Mouse (Mus musculus): Measurements from ENCODE around the gene Oxct1. TPM values are rescaled to one million over a fixed set of nuclear protein-coding genes. Genes with fewer than 3 reads are reported as not detected.

The Oxct1 gene
- polyA plus RNA-seq, 1 experiment, result 40.4 TPM

GRCm38 (mm10) chr15:4027671-4028410 lies 1.7 kb downstream of the Oxct1 start:
- Histone ChIP-seq H3K36me3 (ENCODE audit: control insufficient read depth, insufficient read depth) (no peaks in the 10 kb centered on the region), H3K4me3 (peak overlapping the region; percentile 45), H3K27me3 (ENCODE audit: control insufficient read depth, insufficient read depth, insufficient read length) (no peaks in the 10 kb centered on the region), H3K4me2 (ENCODE audit: low read depth) (peak overlapping the region; percentile 99), H3K79me2 (ENCODE audit: control insufficient read depth, insufficient read depth) (peaks cover 9% of the 10 kb centered on the region), H3ac (ENCODE audit: control insufficient read depth, insufficient read length) (peak overlapping the region; percentile 44)
- TF ChIP-seq E2F4 (IDR thresholded peaks at IDR 0.05; ENCODE audit: insufficient read depth) (no peak), SRF (IDR thresholded peaks at IDR 0.05; ENCODE audit: control insufficient read depth, insufficient read length, low read depth) (no peak), MAX (IDR thresholded peaks at IDR 0.05; ENCODE audit: low read depth) (no peak), CEBPB (IDR thresholded peaks at IDR 0.05; ENCODE audit: insufficient read depth, poor library complexity, severe bottlenecking) (no peak), TCF3 (IDR thresholded peaks at IDR 0.05; ENCODE audit: insufficient read length, low read depth) (no peak), REST (IDR thresholded peaks at IDR 0.05; ENCODE audit: insufficient read depth, insufficient read length) (no peak), MYOD1 (IDR thresholded peaks at IDR 0.05; ENCODE audit: control insufficient read depth in 1 of 3, insufficient read length in 2 of 3, low read depth in 2 of 3) (no peak), MYOG (IDR thresholded peaks at IDR 0.05; ENCODE audit: control insufficient read depth in 1 of 3, insufficient read depth in 1 of 3, insufficient read length in 2 of 3, low read depth in 2 of 3) (no peak), TCF12 (IDR thresholded peaks at IDR 0.05; ENCODE audit: insufficient read depth, poor library complexity, severe bottlenecking) (no peak), POLR2AphosphoS2 (IDR thresholded peaks at IDR 0.05; ENCODE audit: insufficient read length, low read depth) (no peak)

- H3K27me3 ChIP-seq (ENCODE audit: control insufficient read depth, insufficient read depth, insufficient read length), result no peaks in the 10 kb centered on the region
- peaks cover 9% of the 10 kb centered on the region for H3K79me2 ChIP-seq (ENCODE audit: control insufficient read depth, insufficient read depth)
- H3K4me2 ChIP-seq (ENCODE audit: low read depth), result peak overlapping the region; percentile 99
- no peak overlapping the region for H3ac ChIP-seq (ENCODE audit: control insufficient read depth, insufficient read length)
- no peak for TF ChIP-seq SRF (IDR thresholded peaks at IDR 0.05; ENCODE audit: control insufficient read depth, insufficient read length, low read depth)
- TF ChIP-seq POLR2AphosphoS2 (IDR thresholded peaks at IDR 0.05; ENCODE audit: insufficient read length, low read depth), result no peak
- no peak for TF ChIP-seq E2F4 (IDR thresholded peaks at IDR 0.05; ENCODE audit: insufficient read depth)
- no peak for TF ChIP-seq TCF3 (IDR thresholded peaks at IDR 0.05; ENCODE audit: insufficient read length, low read depth)
- TF ChIP-seq MYOG (IDR thresholded peaks at IDR 0.05; ENCODE audit: control insufficient read depth in 1 of 3, insufficient read depth in 1 of 3, insufficient read length in 2 of 3, low read depth in 2 of 3), result no peak
- TF ChIP-seq POLR2A (IDR thresholded peaks at IDR 0.05; ENCODE audit: insufficient read length, low read depth), result no peak
- no peak for TF ChIP-seq CEBPB (IDR thresholded peaks at IDR 0.05; ENCODE audit: insufficient read depth, poor library complexity, severe bottlenecking)
- no peak for TF ChIP-seq REST (IDR thresholded peaks at IDR 0.05; ENCODE audit: insufficient read depth, insufficient read length)
- TF ChIP-seq MYOD1 (IDR thresholded peaks at IDR 0.05; ENCODE audit: control insufficient read depth in 1 of 3, insufficient read length in 2 of 3, low read depth in 2 of 3), result no peak
- TF ChIP-seq MAX (IDR thresholded peaks at IDR 0.05; ENCODE audit: low read depth), result no peak
- no peak for TF ChIP-seq TCF12 (IDR thresholded peaks at IDR 0.05; ENCODE audit: insufficient read depth, poor library complexity, severe bottlenecking)
- no peak for TF ChIP-seq USF1 (IDR thresholded peaks at IDR 0.05; ENCODE audit: low read depth)
- peak overlapping the region; percentile 45 for H3K4me3 ChIP-seq
- H3K36me3 ChIP-seq (ENCODE audit: control insufficient read depth, insufficient read depth), result no peaks in the 10 kb centered on the region
Observed at GRCm38 (mm10) chr15:4028411-4028700, 2.2 kb downstream of the Oxct1 start.

GRCm38 (mm10) chr15:4028960-4029359 lies 2.8 kb downstream of the Oxct1 start:
- H3K4me3 ChIP-seq, result no peak overlapping the region
- H3K4me2 ChIP-seq (ENCODE audit: low read depth), result no peak overlapping the region
- no peaks in the 10 kb centered on the region for H3K36me3 ChIP-seq (ENCODE audit: control insufficient read depth, insufficient read depth)
- TF ChIP-seq MYOD1 (IDR thresholded peaks at IDR 0.05; ENCODE audit: control insufficient read depth in 1 of 3, insufficient read length in 2 of 3, low read depth in 2 of 3), result no peak
- no peak for TF ChIP-seq POLR2A (IDR thresholded peaks at IDR 0.05; ENCODE audit: insufficient read length, low read depth)
- TF ChIP-seq POLR2AphosphoS2 (IDR thresholded peaks at IDR 0.05; ENCODE audit: insufficient read length, low read depth), result no peak
- no peak for TF ChIP-seq REST (IDR thresholded peaks at IDR 0.05; ENCODE audit: insufficient read depth, insufficient read length)
- no peak for TF ChIP-seq SRF (IDR thresholded peaks at IDR 0.05; ENCODE audit: control insufficient read depth, insufficient read length, low read depth)
- no peak for TF ChIP-seq E2F4 (IDR thresholded peaks at IDR 0.05; ENCODE audit: insufficient read depth)
- TF ChIP-seq CEBPB (IDR thresholded peaks at IDR 0.05; ENCODE audit: insufficient read depth, poor library complexity, severe bottlenecking), result no peak
- TF ChIP-seq TCF12 (IDR thresholded peaks at IDR 0.05; ENCODE audit: insufficient read depth, poor library complexity, severe bottlenecking), result no peak
- no peak for TF ChIP-seq MAX (IDR thresholded peaks at IDR 0.05; ENCODE audit: low read depth)
- no peak for TF ChIP-seq TCF3 (IDR thresholded peaks at IDR 0.05; ENCODE audit: insufficient read length, low read depth)
- TF ChIP-seq MYOG (IDR thresholded peaks at IDR 0.05; ENCODE audit: control insufficient read depth in 1 of 3, insufficient read depth in 1 of 3, insufficient read length in 2 of 3, low read depth in 2 of 3), result no peak
- TF ChIP-seq USF1 (IDR thresholded peaks at IDR 0.05; ENCODE audit: low read depth), result no peak
- H3K79me2 ChIP-seq (ENCODE audit: control insufficient read depth, insufficient read depth), result peaks cover 9% of the 10 kb centered on the region
- H3ac ChIP-seq (ENCODE audit: control insufficient read depth, insufficient read length), result no peak overlapping the region
- H3K27me3 ChIP-seq (ENCODE audit: control insufficient read depth, insufficient read depth, insufficient read length), result no peaks in the 10 kb centered on the region

GRCm38 (mm10) chr15:4033168-4034004 lies 7.2 kb downstream of the Oxct1 start:
- Histone ChIP-seq H3ac (ENCODE audit: control insufficient read depth, insufficient read length) (no peak overlapping the region), H3K27me3 (ENCODE audit: control insufficient read depth, insufficient read depth, insufficient read length) (no peaks in the 10 kb centered on the region), H3K4me2 (ENCODE audit: low read depth) (no peak overlapping the region), H3K79me2 (ENCODE audit: control insufficient read depth, insufficient read depth) (no peaks in the 10 kb centered on the region), H3K36me3 (ENCODE audit: control insufficient read depth, insufficient read depth) (peaks cover 8% of the 10 kb centered on the region), H3K4me3 (no peak overlapping the region)
- no peak for TF ChIP-seq TCF12 (IDR thresholded peaks at IDR 0.05; ENCODE audit: insufficient read depth, poor library complexity, severe bottlenecking)
- no peak for TF ChIP-seq POLR2AphosphoS2 (IDR thresholded peaks at IDR 0.05; ENCODE audit: insufficient read length, low read depth)
- TF ChIP-seq POLR2A (IDR thresholded peaks at IDR 0.05; ENCODE audit: insufficient read length, low read depth), result no peak
- TF ChIP-seq CEBPB (IDR thresholded peaks at IDR 0.05; ENCODE audit: insufficient read depth, poor library complexity, severe bottlenecking), result no peak
- TF ChIP-seq USF1 (IDR thresholded peaks at IDR 0.05; ENCODE audit: low read depth), result no peak
